Mouse (Mus musculus) monocyte, adult 5-6 weeks (primary cell): ENCODE results near the gene Dgkq. TPM values are rescaled to one million over a fixed set of nuclear protein-coding genes. Genes with fewer than 3 reads are reported as not detected.

ENCODE experiments used
- ATAC-seq: fragments of 153-309, 156-312 bp; replicated peaks from 2 replicates; pipeline ENCODE4 v1.8.0; 2017; ENCODE audit warnings: mild to moderate bottlenecking; ENCODE audit not compliant: low TSS enrichment, insufficient number of reproducible peaks, severe bottlenecking, poor library complexity, low FRiP score
- total RNA-seq: library from RNA; stranded (forward); fragments of 200-1000, 200-491, 200-594 nt; gene quantifications from 3 replicates; pipeline ENCODE4 v1.2.3, GENCODE M21; 2017

Dgkq gene
- 10.8 to 33.6 TPM (median 22.8 TPM) in 3 replicates for total RNA-seq

GRCm38 (mm10) chr5:108668977-108669936 is at the start of gene Dgkq:
Gene Dgkq, minus strand, starts transcription at chr5:108669672.
- peak; percentile 84 for ATAC-seq

GRCm38 (mm10) chr5:108718051-108718450 is 48.6 kb upstream of the Dgkq start:
- no peak for ATAC-seq

- no peak for ATAC-seq
These were observed 46.5 kb upstream of the Dgkq start for GRCm38 (mm10) chr5:108715974-108716373.

GRCm38 (mm10) chr5:108714149-108714548 is 44.7 kb upstream of the Dgkq start:
- ATAC-seq, result no peak

GRCm38 (mm10) chr5:108713691-108714090 is 44.2 kb upstream of the Dgkq start:
- ATAC-seq, result no peak

- no peak for ATAC-seq
These were observed 43.6 kb upstream of the Dgkq start for GRCm38 (mm10) chr5:108713096-108713495.

GRCm38 (mm10) chr5:108711968-108712367 is 42.5 kb upstream of the Dgkq start:
- ATAC-seq, result no peak

- ATAC-seq, result no peak
These were observed 39.7 kb upstream of the Dgkq start for GRCm38 (mm10) chr5:108708981-108709731.

- ATAC-seq, result no peak
These were observed 38.9 kb upstream of the Dgkq start for GRCm38 (mm10) chr5:108708419-108708818.

- ATAC-seq, result no peak
These were observed 38.3 kb upstream of the Dgkq start for GRCm38 (mm10) chr5:108707758-108708157.

- no peak for ATAC-seq
These were observed 34.5 kb upstream of the Dgkq start for GRCm38 (mm10) chr5:108703754-108704626.

GRCm38 (mm10) chr5:108701341-108702021 is 32.0 kb upstream of the Dgkq start:
- no peak for ATAC-seq

- ATAC-seq, result no peak
These were observed 30.9 kb upstream of the Dgkq start for GRCm38 (mm10) chr5:108700346-108700745.

GRCm38 (mm10) chr5:108697341-108697753 is 27.9 kb upstream of the Dgkq start:
- no peak for ATAC-seq

- no peak for ATAC-seq
These were observed 27.1 kb upstream of the Dgkq start for GRCm38 (mm10) chr5:108696542-108696941.

- ATAC-seq, result no peak
These were observed 26.4 kb upstream of the Dgkq start for GRCm38 (mm10) chr5:108695861-108696260.

- no peak for ATAC-seq
These were observed 25.1 kb upstream of the Dgkq start for GRCm38 (mm10) chr5:108694352-108695261.
